Mouse (Mus musculus) testis, postnatal 10 days (tissue): Measurements from ENCODE around the gene Pfdn6.
"Not testable (repeated sequence)": the region's sequence is repeated elsewhere in the genome, so short reads cannot be mapped to it uniquely, and the experiment has no call there.

Experiments
- DNase-seq: peaks from one replicate; pipeline ENCODE4 v3.0.0; 2021; ENCODE audit warnings: low spot score

The Pfdn6 gene

DNA sequence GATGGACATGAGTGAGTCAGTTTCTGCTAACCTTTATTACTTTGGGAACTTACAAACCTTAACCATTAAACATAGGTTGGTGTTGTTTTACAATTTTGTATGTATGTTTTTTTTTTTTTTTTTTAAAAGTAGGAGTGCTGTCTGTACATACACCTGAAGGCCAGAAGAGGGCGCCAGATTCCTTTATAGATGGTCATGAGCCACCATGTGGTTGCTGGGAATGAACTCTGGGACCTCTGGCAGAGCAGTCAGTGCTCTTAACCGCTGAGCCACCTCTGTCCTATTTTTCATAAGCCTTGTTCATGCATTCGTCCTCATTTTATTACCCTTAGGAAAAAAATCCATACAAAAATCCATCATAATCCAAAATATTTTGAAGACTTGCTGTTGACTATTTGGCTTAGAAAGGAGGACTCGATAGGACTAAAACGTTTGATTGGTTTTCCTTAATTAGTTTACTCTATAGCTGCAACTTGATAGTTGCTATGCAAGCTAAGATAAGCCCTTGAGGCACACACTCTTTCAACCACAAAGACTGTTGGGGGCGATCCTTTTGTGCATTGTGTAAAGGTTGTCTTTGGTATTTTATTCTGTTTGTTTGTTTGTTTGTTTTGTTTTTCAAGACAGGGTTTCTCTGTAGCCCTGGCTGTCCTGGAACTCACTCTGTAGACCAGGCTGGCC, 42.9 kb downstream of the Pfdn6 start:
- DNase-seq: peak; percentile 68

DNA sequence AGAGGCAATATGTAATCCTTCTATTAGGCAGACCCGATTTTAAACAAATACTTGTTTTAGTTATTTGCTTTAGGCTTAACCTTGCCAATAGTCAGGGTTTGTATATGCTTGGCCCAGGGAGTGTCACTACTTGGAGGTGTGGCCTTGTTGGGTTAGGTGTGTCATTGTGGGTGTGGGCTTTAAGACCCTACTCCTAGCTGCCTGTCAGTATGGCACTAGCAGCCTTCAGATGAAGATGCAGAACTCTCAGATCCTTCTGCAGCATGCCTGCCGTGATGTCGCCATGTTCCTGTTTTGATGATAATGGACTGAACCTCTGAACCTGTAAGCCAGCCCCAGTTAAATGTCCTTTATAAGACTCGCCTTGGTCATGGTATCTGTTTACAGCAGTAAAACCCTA, 47.1 kb downstream of the Pfdn6 start:
- not testable (repeated sequence) for DNase-seq

DNA sequence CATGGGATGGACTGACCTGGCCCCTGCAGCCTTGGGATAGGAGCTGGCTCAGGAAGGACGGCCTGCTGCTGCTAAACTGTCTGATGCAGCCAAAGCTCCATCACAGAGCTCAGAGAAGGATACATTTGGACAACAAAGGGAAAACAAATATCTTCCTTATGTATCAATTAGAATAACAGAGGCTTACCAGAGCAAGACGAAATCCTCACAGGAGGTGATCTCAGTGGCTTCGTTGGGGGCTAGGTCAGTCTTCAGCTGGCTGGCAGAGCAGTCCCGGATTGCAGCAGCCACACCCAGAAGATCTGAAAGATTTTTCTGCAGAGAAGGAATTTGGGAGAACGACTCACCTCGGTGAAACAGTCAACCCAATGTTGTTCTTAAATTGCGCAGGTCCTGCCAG, 47.7 kb downstream of the Pfdn6 start:
- no peak for DNase-seq

DNA sequence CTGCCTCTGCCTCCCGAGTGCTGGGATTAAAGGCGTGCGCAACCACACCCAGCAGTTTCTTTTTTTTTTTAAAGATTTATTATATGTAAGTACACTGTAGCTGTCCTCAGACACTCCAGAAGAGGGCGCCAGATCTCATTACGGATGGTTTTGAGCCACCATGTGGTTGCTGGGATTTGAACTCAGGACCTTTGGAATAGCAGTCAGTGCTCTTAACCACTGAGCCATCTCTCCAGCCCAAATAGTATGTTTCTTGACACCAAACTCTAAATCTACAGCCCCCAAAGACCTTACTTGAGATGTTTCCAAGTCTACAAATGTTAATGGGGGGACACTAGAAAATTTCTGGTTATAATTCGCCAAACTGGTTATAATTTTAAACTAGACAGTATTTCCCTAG, 48.3 kb downstream of the Pfdn6 start:
- not testable (repeated sequence) for DNase-seq

DNA sequence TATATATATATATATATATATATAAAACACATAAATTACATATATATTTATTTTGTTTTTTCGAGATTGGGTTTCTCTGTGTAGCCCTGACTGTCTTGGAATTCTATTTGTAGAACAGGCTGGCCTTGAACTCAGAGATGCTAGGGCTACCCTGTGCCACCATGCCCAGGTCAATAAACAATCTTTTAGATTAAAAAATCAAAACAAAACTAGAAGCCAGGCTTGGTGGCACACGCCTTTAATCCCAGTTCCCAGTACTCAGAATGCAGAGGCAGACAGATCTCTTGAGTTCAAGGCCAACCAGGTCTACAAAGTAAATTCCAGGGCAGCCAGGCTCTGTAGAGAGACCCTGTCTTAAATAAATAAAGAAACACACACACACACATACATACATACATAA, 48.8 kb downstream of the Pfdn6 start:
- DNase-seq: no peak

DNA sequence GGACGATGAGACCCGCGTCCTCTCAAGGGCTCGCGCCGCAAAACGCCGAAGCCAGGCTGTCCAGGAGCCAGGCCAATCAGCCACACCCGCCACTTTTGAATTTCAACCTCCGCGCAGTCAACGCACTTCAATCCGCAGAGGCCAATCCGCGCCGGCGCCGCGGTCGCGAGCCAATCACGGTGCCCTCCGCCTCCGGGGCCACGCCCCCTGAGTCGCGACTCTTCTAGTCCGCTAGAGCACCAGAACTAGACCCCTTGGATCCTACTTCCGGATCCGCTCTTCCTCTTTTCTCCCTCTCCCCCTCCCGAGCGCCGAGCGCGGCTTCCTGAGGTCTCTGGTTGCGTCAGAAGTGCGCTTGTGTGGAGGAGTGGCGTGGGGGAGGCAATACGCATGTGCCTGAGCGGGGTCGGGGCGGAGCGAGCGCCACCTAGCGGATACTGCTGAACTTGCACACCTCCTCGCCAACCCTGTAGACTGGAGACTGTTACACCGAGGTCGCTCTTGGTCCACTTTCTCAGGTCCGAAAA, 49.5 kb downstream of the Pfdn6 start, which contains the start of gene Kifc1:
Gene Kifc1 (minus strand): TSS at position 129 of the 527 bp plus-strand sequence.
- peak; percentile 99 for DNase-seq

DNA sequence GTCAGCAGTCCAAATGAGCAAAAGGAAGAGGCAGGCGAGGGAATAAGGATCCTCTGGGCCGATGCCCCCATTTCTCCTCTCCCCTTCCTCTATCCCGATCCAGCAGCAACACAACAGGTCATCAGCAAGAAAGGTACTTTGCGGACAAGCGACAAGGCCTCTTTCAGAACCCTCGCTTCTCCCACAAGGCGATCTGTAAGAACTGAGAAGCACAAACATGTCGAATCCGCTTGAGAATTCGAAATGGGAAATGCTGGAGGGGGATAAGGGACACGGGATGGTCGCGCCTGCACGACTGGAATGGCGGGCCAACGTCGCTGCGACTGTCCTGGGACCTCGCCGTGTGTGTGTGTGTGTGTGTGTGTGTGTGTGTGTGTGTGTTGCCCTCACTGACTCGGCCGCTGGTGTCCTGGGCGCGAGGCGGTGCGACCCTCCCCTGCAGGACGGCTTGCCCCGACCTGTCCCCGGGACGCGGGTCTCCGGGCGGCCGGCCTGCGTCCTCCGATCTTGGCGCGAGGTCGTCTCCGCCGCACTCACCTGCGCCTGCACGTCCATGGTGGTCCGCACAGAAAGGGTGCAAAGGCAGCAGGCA, 50.1 kb downstream of the Pfdn6 start:
- not testable (repeated sequence) for DNase-seq
